Mouse (Mus musculus) erythroblast, embryonic 14.5 days (primary cell): ENCODE results near the gene Fam199x.

Experiments used
- GATA1 ChIP-seq: IDR thresholded peaks from 2 replicates; pipeline ENCODE4 v1.6.1; 2012; ENCODE audit warnings: low read length, inconsistent platforms, mixed read lengths
- TAL1 ChIP-seq: IDR thresholded peaks from 3 replicates; pipeline ENCODE4 v1.6.1; 2012; ENCODE audit warnings: low read length, inconsistent platforms, mixed read lengths

- TF ChIP-seq GATA1 (no peak), TAL1 (no peak)
Measured at GRCm38 (mm10) chrX:137031726-137032125, 17.7 kb upstream of the Fam199x start.
